Comparison of ENCODE assay signal across 8 mouse cellular contexts in the genomic region with DNA sequence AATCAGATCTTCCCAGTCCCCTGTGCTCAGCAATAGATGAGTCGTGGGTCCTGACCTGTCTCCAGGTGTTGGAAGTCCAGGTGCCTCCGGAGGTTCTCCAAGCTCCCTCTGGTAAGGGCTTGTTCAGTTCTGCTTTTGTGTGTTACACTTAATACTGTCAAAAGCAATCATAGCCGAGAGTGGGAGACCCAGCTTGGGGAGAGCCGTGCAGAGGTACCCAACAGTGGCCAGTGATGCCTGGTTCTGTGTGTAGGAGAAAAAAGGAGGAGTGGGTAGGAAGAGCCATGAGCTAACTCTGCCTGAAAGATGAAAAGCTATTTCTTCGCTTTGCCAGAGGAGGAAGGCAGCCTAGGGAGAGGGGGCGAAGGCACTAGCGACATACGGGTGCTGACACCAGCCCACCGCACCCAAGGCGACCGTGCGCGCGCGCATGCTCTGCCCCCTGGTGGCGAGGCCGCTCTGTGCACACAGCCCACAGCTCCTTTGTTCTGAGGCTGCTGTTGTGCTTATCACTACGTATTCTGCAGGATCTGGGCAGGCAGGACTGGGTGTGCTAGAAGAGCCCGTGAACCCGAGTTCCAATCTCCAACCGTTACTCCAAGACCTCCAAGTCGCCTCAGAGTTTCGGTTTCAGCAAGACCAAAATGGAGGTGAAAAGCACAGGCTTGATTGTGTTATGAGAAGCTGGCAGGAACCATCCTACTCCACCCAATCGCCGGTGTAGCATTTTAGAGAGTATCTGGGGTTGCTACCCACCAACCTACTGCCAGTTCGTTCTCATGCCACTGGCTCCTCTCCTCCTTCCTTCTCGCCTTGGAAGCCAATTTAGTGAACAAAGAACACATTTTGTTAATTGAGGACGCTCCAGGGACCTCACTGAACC. TPM values are rescaled to one million over a fixed set of nuclear protein-coding genes. Genes with fewer than 3 reads are reported as not detected.
DNase-seq lines count a peak whose midpoint lies in the region; ATAC-seq lines count a peak whose summit lies in the region.

No protein-coding gene starts in this region.

- peaks cover 40% of the 10 kb centered on the region for H3K4me1 ChIP-seq in hindbrain, embryonic 14.5 days (replicated peaks; ENCODE audit: control insufficient read depth, insufficient read depth, low read length)

- peak; percentile 92 for ATAC-seq in hindbrain, embryonic 14.5 days (ENCODE audit: low FRiP score)

- H3K9me3 ChIP-seq in hindbrain, embryonic 14.5 days (ENCODE audit: control insufficient read depth, low read length), result no peaks in the 10 kb centered on the region

- DNase-seq in NIH3T3 (ENCODE audit: low read depth), result peak; percentile 64
- DNase-seq in cerebellum, adult 9-11 months, result peak; percentile 73
- DNase-seq in frontal cortex, postnatal 10 days (ENCODE audit: low spot score in 2 of 2), result peak; percentile 84 to 88
- peak; percentile 89 for DNase-seq in hindbrain, embryonic 14.5 days (ENCODE audit: low spot score)
- DNase-seq in layer of hippocampus, postnatal 36 days, result peak; percentile 87
- peak; percentile 50 for DNase-seq in lung, postnatal 25 days (ENCODE audit: low spot score)
- DNase-seq in retina, embryonic 14.5 days (ENCODE audit: low spot score), result peak; percentile 92
- DNase-seq in thymus, postnatal 25 days, result peak; percentile 95

- H3K4me3 ChIP-seq in hindbrain, embryonic 14.5 days (replicated peaks; ENCODE audit: low read length), result peak overlapping the region; percentile 23

- peak overlapping the region; percentile 90 for H3K27ac ChIP-seq in hindbrain, embryonic 14.5 days

- H3K27me3 ChIP-seq in hindbrain, embryonic 14.5 days (ENCODE audit: control insufficient read depth, insufficient read depth, low read length), result no peaks in the 10 kb centered on the region

- peak overlapping the region; percentile 62 for H3K4me2 ChIP-seq in hindbrain, embryonic 14.5 days (replicated peaks)

- peak overlapping the region; percentile 63 for H3K9ac ChIP-seq in hindbrain, embryonic 14.5 days

- H3K36me3 ChIP-seq in hindbrain, embryonic 14.5 days (replicated peaks; ENCODE audit: control insufficient read depth, insufficient read depth), result no peaks in the 10 kb centered on the region

- 14% methylated on average over 28 of the region's 28 CpGs for WGBS in hindbrain, embryonic 14.5 days

RNA-seq across cellular contexts. Expression of gene Il9r, which starts 37.9 kb away (rescaled TPM):
- polyA plus RNA-seq in hindbrain, embryonic 14.5 days (2014; fragmentation: Nextera tagmentation; extraction: Ambion mirVana), result not detected in 2 replicates
- total RNA-seq in layer of hippocampus, postnatal 36 days (2021), result not detected

RNA-seq across cellular contexts. Expression of gene Snrnp25, which starts 43.1 kb away (rescaled TPM):
- polyA plus RNA-seq in hindbrain, embryonic 14.5 days (2014; fragmentation: Nextera tagmentation; extraction: Ambion mirVana), result 48.6 and 49.9 TPM in 2 replicates
- total RNA-seq in layer of hippocampus, postnatal 36 days (2021), result 10 to 100 TPM; 18.0 to 19.0 TPM

RNA-seq across cellular contexts. Expression of gene Rhbdf1, which starts 59.9 kb away (rescaled TPM):
- polyA plus RNA-seq in hindbrain, embryonic 14.5 days (2014; fragmentation: Nextera tagmentation; extraction: Ambion mirVana), result 18.9 and 20.0 TPM in 2 replicates
- 10 to 100 TPM; 13.4 to 16.5 TPM for total RNA-seq in layer of hippocampus, postnatal 36 days (2021)

Comparison
In these comparisons a context has a peak if more than half of its experiments do, and no peak if none do; other contexts are left out.
1. Peak in every context shown above with its lines: DNase-seq, ATAC-seq, H3K4me3 ChIP-seq and H3K27ac ChIP-seq.